Mouse (Mus musculus) thymus, postnatal 0 days (tissue): Measurements from ENCODE around the gene Dpm2. TPM values are rescaled to one million over a fixed set of nuclear protein-coding genes. Genes with fewer than 3 reads are reported as not detected.

Experiments used
- DNase-seq: peaks from one replicate; pipeline ENCODE4 v3.0.0-alpha.2; 2015; ENCODE audit warnings: low spot score
- polyA plus RNA-seq: library from polyadenylated mRNA; unstranded; fragments of >200 nt; fragmentation: Nextera tagmentation; extraction: Ambion mirVana; gene quantifications from 2 replicates; pipeline ENCODE4 v1.2.1, GENCODE M21; 2015

The Dpm2 gene
- polyA plus RNA-seq, 1 experiment from 2014 or later = 126 TPM

DNA sequence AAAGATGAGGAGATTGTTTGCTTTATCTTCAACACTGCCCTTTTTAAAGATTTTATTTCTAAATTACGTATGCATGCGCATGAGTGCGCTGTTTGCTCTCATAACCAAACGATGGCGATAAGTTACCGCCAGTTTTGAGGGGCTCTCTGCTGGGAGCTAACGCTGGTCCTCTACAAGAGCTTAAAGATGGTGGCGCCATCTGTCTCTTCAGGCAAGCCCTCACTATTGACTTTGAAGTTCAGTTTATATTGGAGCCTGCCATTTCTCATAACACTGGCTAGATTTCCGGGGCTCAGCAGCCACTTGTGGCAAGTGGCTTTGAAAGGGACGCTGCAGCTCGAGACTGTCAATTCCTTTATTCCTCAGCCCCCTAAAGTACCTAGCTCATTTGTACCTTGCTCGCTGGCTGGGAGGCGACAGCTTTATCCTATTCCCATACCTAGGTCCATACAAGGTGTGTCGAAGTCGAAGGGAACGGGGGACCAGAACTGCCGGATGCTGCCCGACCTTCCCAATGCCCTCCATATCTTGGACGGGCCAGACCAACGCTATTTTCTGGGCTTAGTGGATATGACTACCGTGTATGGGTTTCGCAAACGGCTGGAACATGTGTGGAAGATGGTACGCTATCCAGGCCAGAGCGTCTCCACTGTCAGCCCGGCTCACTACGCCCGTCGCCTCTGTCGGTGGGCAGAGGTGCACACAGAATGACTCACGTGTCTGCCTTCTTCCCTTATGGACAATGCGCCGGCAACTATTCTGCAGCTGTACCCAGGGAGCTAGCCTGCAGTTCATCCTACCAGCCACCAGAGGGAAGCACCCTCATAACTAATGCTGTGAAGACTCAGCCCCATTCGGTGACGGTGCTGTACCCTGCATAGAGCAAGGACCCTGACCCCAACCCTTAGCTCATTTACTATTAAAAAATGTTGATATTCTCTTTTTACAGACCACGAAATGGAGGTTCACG is 12.5 kb downstream of the Dpm2 start:
- DNase-seq = peak; percentile 85

GRCm38 (mm10) chr2:32585149-32585714 is 14.6 kb downstream of the Dpm2 start:
- DNase-seq = no peak

- peak; percentile 94 for DNase-seq
Measured at GRCm38 (mm10) chr2:32586871-32587351, 16.3 kb downstream of the Dpm2 start, which contains the start of gene St6galnac4. St6galnac4 (plus strand) TSS chr2:32587095.

DNA sequence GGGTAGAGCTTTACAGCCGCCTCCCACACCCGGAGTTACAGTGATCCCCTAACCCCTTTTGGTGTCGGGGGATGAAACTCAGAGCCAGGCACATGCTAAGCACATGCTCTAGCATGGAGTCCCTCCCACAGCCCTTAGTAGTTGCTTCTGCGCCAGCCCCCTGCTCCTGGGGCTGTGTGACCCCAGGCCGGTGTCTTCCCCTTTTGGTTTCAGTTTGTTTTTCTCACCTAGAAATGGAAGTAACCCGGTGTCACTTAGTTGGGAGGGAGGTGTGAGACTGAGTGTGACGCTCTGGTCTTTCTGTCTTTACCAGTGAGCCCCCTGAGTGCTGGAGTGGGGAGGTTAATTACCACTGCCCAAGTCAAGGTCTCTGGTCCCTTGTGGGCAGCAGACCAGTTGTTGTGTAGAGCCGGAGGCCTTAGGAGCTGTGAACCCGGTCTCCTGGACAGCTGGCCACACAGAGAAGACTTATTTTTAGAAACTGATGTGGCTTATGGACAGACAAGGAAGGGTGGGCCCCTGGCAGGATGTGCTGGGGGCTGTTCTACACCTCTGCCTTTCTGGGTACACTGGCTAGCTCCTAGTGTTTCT is 17.2 kb downstream of the Dpm2 start:
- peak; percentile 61 for DNase-seq

DNA sequence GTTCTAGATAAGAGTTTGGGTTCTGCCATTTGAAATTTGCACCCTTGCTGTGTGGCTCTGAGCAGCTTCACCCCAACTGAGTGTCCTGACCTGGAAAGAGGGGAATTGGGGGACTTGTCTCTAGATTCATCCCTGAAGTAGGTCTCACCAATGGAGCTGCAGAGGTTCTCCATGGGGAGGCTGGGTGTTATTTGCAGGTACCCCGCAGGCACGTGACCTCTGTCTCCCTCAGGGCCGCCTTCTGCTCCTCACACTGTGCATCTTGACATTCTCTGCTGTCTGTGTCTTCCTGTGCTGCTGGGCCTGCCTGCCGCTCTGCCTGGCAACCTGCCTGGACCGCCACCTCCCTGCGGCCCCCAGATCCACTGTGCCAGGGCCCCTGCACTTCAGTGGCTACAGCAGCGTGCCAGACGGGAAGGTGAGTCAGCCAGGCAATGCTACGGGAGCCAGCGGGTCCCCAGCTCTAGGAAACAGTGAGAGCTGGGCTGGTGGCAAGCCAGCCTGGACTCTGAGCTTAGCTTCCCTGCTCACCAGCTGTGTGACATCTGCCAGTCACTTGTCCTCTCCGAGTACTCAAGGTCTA is 18.6 kb downstream of the Dpm2 start:
- no peak for DNase-seq

DNA sequence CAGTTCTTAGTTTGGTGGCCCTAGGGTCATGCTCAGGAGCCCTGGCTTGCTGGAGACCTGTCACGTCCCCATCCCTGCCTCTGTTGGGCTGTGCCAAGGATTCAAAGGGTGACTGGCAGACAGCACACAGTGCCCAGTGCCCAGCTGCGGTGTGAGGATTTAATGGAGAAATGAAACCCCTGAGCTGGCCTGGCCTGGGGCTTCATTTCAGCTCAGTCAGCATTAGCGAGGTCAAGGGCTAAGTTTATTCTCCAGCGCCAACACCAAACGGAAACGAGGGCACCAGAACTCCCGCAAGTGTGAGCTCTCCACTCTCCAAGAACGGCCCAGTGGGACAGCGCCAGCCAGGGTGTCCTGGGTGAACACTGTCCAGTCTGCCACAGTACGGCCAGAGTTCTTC is 19.6 kb downstream of the Dpm2 start:
- DNase-seq = no peak

DNA sequence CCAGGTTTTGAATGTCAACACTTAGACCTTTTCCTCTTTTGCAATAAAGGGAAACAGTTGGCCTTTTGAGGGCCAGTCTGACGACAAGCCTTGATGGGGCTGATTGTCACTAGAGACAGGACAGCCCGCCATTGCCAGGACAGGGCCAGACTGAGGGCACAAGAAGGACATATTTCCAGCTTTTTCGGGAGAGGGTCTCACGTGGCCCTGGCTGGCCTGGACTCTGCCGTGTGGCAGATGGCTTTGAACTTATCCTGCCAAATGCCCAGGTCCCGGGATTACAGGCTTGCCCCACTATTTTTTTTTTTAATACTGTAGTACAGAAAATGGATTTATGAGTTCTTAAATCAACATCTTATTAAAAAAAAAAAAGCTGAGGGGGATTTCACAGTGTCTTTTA is 20.6 kb downstream of the Dpm2 start:
- DNase-seq = no peak

DNA sequence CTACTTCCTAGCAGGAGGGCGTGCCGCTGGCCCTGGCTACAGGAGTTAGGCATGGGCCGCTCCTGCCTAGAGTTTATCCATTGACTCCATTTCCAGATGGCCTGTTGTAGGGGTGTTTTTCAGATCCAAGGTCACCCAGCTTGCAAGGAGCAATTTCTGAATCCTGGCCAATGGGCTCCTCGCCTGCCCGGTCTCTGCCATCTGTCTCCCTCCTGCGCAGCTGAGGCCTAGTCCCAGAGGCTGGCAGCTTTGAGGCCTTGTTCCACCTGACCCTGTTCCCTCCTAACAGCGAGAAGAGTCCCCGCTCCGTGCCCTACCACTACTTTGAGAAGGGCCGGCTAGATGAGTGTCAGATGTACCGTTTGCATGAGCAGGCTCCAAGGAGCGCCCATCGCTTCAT is 26.1 kb downstream of the Dpm2 start:
- no peak for DNase-seq

DNA sequence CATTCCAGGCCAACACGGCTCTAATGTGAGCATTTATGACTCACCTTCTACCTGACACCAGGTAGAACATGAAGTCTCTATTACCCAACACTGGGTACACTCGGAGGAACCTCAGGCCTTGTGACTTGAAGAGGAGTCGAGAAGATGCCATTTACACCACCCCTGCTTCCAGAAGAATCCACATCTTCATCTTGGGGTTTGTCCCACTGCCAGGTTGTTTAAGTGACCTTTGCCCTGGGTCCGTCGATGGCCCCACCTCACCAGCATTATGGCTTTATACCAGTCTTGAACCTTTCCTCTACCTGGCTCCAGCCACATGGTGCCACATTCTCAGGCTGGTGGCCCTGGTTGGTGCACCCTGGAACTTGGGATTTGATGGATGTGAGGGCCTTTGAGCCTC is 26.6 kb downstream of the Dpm2 start:
- no peak for DNase-seq

DNA sequence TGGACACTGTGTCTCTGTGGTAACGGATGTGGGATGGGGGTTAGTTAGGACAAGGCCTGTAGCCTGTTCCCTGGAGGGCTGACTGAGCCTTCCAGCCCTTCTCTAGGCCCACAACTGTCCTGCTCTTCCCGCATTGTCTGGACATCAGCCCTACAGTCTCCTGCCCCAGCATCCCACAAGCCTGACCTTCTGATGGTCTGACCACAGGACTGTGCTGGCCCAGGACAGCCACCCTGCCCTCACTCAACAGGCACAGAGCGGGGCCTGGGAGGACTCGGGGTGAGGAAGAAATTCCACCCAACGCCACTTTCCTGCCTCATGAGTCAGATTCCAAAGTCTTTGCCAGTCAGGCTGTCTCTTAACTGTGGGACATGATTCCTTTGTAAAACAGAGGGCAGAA is 27.0 kb downstream of the Dpm2 start:
- DNase-seq = no peak

GRCm38 (mm10) chr2:32598506-32598905 is 27.8 kb downstream of the Dpm2 start:
- no peak for DNase-seq

- DNase-seq = no peak
Measured at GRCm38 (mm10) chr2:32599409-32599808, 28.8 kb downstream of the Dpm2 start, which contains the start of gene St6galnac6. St6galnac6 (plus strand) TSS chr2:32599709.

DNA sequence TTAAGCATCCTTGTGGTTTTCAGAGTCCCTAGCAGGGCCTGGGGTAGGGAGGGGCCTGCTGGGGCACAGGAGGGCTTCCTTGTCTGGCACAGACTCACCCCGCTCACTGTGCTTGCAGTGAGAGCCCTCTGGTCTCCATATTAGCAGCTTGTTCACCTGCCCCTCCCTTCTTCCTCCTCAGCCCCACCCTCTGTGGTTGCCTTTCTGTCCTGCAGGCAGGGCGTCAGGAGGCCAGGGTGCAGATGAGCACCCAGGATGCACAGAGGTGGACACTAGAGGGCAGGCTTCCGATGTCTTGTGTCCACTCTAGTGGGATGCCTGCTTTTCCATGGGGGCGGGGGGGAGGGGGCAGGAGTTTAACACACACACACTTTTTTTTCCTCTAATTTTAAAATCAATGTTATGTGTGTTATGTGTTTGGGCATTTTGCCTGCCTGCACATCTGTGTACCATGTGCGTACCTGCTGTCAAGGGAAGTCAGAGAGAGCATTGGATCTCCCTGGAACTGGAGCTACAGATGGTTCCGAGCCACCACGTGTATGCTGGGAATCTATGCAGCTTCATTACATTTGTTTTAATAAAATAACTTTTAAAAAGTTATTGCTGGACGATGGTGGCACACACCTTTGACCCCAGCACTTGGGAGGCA is 30.9 kb downstream of the Dpm2 start:
- DNase-seq = peak; percentile 22

- peak; percentile 82 for DNase-seq
Measured at GRCm38 (mm10) chr2:32602600-32603054, 32.0 kb downstream of the Dpm2 start.

DNA sequence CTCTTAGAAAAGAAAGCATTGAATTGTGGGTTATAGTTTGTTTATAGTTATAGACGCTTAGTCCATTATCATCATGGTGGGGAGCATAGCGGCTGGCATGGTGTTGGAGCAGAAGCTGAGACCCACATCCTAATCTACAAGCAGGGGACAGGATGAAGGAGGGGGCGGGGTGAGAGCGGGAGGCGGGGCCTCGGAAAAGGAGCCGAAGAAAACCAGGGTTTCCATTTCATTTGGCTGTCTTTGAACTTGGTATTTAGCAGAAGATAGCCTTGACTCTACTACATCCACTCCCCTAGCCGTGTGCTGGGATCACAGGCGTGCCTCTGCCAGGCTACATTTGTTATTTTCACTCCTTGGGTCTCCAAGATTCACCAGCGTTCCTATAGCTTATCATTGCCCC is 34.0 kb downstream of the Dpm2 start:
- DNase-seq = no peak

DNA sequence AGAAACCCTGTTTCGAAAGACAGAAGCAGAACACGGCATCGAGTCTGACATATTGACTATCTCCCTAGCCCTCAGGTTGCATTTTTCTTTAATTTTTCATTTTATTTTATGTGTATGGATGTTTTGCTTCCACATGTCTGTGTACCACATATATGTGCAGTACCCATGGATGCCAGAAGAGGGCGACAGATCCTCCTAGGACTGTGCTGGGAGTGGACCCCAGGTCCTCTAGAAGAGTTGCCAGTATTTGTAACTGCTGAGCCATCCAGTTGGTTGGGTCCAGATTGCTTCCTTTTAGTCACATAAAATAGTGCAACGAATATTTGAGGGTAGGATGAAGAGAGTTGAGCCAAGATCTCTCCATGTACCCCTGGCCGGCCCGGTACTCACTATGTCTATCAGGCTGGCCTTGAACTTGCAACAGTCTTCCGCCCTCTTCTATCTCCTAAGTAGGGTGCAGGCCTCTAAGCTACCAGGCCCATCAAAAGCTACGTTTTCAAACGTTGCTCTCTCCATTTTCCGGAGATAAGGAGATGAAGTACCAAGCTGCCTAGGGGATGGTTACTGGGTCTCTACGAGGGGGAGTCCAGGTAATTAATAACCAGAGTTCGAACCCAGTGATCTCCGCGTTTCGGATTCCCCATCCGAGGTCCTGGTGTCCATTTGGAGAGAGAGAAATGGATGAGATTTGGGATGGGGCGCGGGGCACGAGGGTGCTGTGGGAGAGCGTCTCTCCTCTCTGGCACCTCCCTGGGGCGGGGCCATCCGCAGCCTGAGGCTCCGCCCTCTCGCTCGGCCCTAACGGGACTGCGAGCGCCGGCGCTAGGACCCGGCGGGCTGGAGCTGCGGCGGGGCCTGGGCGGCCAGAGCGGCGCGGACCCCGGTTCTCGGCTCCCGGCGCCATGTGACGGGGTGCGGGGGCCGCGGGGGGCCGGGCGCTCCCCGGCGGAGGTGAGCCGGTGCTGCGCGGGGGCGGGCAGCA is 35.8 kb downstream of the Dpm2 start:
- DNase-seq = peak; percentile 76

DNA sequence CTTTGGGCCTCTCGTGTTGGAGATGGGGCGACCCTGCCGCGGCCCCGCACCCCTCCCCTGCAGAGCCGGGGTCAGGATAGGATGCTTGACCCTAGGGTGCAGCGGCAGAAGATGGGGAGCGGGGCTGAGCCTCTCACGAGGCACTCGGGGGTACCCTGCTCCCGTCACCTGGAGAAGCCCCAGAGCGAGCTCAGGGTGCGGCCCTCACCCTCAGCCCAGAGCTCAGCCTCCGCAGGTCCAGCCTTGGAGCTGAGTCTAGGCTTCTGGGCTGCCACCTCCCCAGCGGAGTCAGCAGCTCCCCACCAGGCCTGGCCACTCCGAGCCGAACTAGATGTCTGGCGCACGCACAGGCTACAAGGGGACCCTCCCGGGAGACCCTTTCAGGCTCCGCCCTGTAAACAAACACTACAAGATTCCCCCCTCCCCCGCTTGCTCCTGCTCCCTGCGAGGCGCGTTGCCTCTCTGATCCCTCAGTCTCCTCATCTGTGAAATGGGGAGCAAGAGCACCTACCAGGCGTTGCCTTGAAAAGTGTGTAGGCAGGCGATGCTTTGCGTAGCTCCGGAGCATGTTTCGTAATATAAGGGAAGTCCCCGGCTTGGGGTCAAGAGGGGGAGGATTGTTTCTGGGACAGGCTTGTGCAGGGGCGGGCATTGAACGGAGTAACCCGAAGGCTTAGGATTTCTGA is 36.7 kb downstream of the Dpm2 start:
- peak; percentile 37 for DNase-seq

GRCm38 (mm10) chr2:32608141-32608777 is 37.6 kb downstream of the Dpm2 start:
- no peak for DNase-seq
